Mouse (Mus musculus): ENCODE measurements at regions not wholly inside any gene's neighbourhood (a gene's known extent, or its start where the extent isn't known, plus 50 kb on each side); places are given as distances from the start of the nearest gene placed in this dataset.

GRCm38 (mm10) chr3:101749841-101750240 lies 98.9 kb downstream of the Mab21l3 start:
- Histone ChIP-seq H3K36me3 (no peaks in the 10 kb centered on the region), H3K9ac (no peak overlapping the region), H3K27ac (no peak overlapping the region), H3K27me3 (replicated peaks) (no peaks in the 10 kb centered on the region), H3K4me1 (replicated peaks) (no peaks in the 10 kb centered on the region), H3K4me2 (replicated peaks) (no peak overlapping the region), H3K4me3 (replicated peaks) (no peak overlapping the region), H3K9me3 (no peaks in the 10 kb centered on the region)
- 64% methylated on average over 3 of the region's 3 CpGs for whole genome bisulfite sequencing
- ATAC-seq: peak; percentile 51; the same call in 1 of the 2 replicates

GRCm38 (mm10) chr3:101749031-101749632 lies 99.6 kb downstream of the Mab21l3 start:
- H3K4me2 ChIP-seq (replicated peaks): no peak overlapping the region
- H3K27me3 ChIP-seq (replicated peaks): no peaks in the 10 kb centered on the region
- ATAC-seq: no peak
- no peak overlapping the region for H3K4me3 ChIP-seq (replicated peaks)
- 62% methylated on average over 3 of the region's 3 CpGs for WGBS
- H3K36me3 ChIP-seq: no peaks in the 10 kb centered on the region
- H3K9me3 ChIP-seq: no peaks in the 10 kb centered on the region
- H3K4me1 ChIP-seq (replicated peaks): no peaks in the 10 kb centered on the region
- H3K27ac ChIP-seq: no peak overlapping the region
- no peak overlapping the region for H3K9ac ChIP-seq

- Histone ChIP-seq H3K4me2 (replicated peaks) (no peak overlapping the region), H3K36me3 (no peaks in the 10 kb centered on the region), H3K27ac (no peak overlapping the region), H3K4me3 (replicated peaks) (no peak overlapping the region), H3K9me3 (no peaks in the 10 kb centered on the region), H3K27me3 (replicated peaks) (no peaks in the 10 kb centered on the region), H3K4me1 (replicated peaks) (no peaks in the 10 kb centered on the region), H3K9ac (no peak overlapping the region)
- peak; percentile 53; the same call in 1 of the 2 replicates for ATAC-seq
- WGBS: 43% methylated on average over 4 of the region's 4 CpGs
Observed at GRCm38 (mm10) chr3:101748186-101748585, 100.6 kb downstream of the Mab21l3 start.

- Histone ChIP-seq H3K9ac (no peak overlapping the region), H3K4me3 (replicated peaks) (no peak overlapping the region), H3K4me2 (replicated peaks) (no peak overlapping the region), H3K9me3 (no peaks in the 10 kb centered on the region), H3K36me3 (no peaks in the 10 kb centered on the region), H3K27me3 (replicated peaks) (no peaks in the 10 kb centered on the region), H3K4me1 (replicated peaks) (no peaks in the 10 kb centered on the region), H3K27ac (no peak overlapping the region)
- 82% methylated on average over 4 of the region's 4 CpGs for WGBS
- ATAC-seq: no peak
Observed at GRCm38 (mm10) chr3:101740906-101741305, 107.9 kb downstream of the Mab21l3 start.

- Histone ChIP-seq H3K27me3 (replicated peaks) (no peaks in the 10 kb centered on the region), H3K9me3 (no peaks in the 10 kb centered on the region), H3K27ac (no peak overlapping the region), H3K4me3 (replicated peaks) (no peak overlapping the region), H3K4me2 (replicated peaks) (no peak overlapping the region), H3K4me1 (replicated peaks) (no peaks in the 10 kb centered on the region), H3K36me3 (no peaks in the 10 kb centered on the region), H3K9ac (no peak overlapping the region)
- 74% methylated on average over 6 of the region's 6 CpGs for WGBS
- peak; percentile 59; the same call in 1 of the 2 replicates for ATAC-seq
Observed at GRCm38 (mm10) chr3:101737197-101737596, 111.6 kb downstream of the Mab21l3 start.

GRCm38 (mm10) chr3:101729044-101729443 lies 119.7 kb downstream of the Mab21l3 start:
- 80% methylated on average over 3 of the region's 3 CpGs for WGBS

GRCm38 (mm10) chr3:101722926-101723325 lies 118.4 kb upstream of the Atp1a1 start:
- WGBS: 65% methylated on average over 6 of the region's 6 CpGs
- Histone ChIP-seq H3K27ac (no peak overlapping the region), H3K27me3 (replicated peaks) (no peaks in the 10 kb centered on the region), H3K4me2 (replicated peaks) (no peak overlapping the region), H3K4me3 (replicated peaks) (no peak overlapping the region), H3K9ac (no peak overlapping the region), H3K36me3 (no peaks in the 10 kb centered on the region), H3K9me3 (no peaks in the 10 kb centered on the region), H3K4me1 (replicated peaks) (no peaks in the 10 kb centered on the region)
- ATAC-seq: no peak

More at GRCm38 (mm10) chr3:101729044-101729443, 119.7 kb downstream of the Mab21l3 start:
- Histone ChIP-seq H3K27ac (no peak overlapping the region), H3K4me3 (replicated peaks) (no peak overlapping the region), H3K4me1 (replicated peaks) (no peaks in the 10 kb centered on the region), H3K4me2 (replicated peaks) (no peak overlapping the region), H3K9me3 (no peaks in the 10 kb centered on the region), H3K27me3 (replicated peaks) (no peaks in the 10 kb centered on the region), H3K9ac (no peak overlapping the region), H3K36me3 (no peaks in the 10 kb centered on the region)
- no peak for ATAC-seq

- no peaks in the 10 kb centered on the region for H3K4me1 ChIP-seq (replicated peaks)
- no peak overlapping the region for H3K9ac ChIP-seq
- no peaks in the 10 kb centered on the region for H3K27me3 ChIP-seq (replicated peaks)
- H3K9me3 ChIP-seq: no peaks in the 10 kb centered on the region
- H3K36me3 ChIP-seq: no peaks in the 10 kb centered on the region
- no peak overlapping the region for H3K4me3 ChIP-seq (replicated peaks)
- no peak for ATAC-seq
- H3K4me2 ChIP-seq (replicated peaks): no peak overlapping the region
- H3K27ac ChIP-seq: no peak overlapping the region
- WGBS: 84% methylated on average over 4 of the region's 4 CpGs
Observed at GRCm38 (mm10) chr3:101722001-101722400, 117.5 kb upstream of the Atp1a1 start.

- no peaks in the 10 kb centered on the region for H3K27me3 ChIP-seq (replicated peaks)
Observed at GRCm38 (mm10) chr3:101715416-101715815, 110.9 kb upstream of the Atp1a1 start.

GRCm38 (mm10) chr3:101714810-101715209 lies 110.3 kb upstream of the Atp1a1 start:
- peaks cover 30% of the 10 kb centered on the region for H3K4me1 ChIP-seq (replicated peaks)
- H3K9me3 ChIP-seq: no peaks in the 10 kb centered on the region
- no peak overlapping the region for H3K9ac ChIP-seq
- WGBS: 70% methylated on average over 5 of the region's 5 CpGs
- H3K4me2 ChIP-seq (replicated peaks): no peak overlapping the region
- no peaks in the 10 kb centered on the region for H3K36me3 ChIP-seq
- no peak for ATAC-seq
- no peak overlapping the region for H3K4me3 ChIP-seq (replicated peaks)
- H3K27me3 ChIP-seq (replicated peaks): no peaks in the 10 kb centered on the region
- no peak overlapping the region for H3K27ac ChIP-seq

More at GRCm38 (mm10) chr3:101715416-101715815, 110.9 kb upstream of the Atp1a1 start:
- H3K9me3 ChIP-seq: no peaks in the 10 kb centered on the region
- no peak overlapping the region for H3K4me2 ChIP-seq (replicated peaks)
- H3K9ac ChIP-seq: no peak overlapping the region
- H3K27ac ChIP-seq: no peak overlapping the region
- H3K4me1 ChIP-seq (replicated peaks): peaks cover 29% of the 10 kb centered on the region
- no peak for ATAC-seq
- H3K4me3 ChIP-seq (replicated peaks): no peak overlapping the region
- H3K36me3 ChIP-seq: no peaks in the 10 kb centered on the region

- ATAC-seq: no peak
- Histone ChIP-seq H3K4me1 (replicated peaks) (peaks cover 39% of the 10 kb centered on the region), H3K27ac (peak overlapping the region; percentile 38; the same call in 1 of the 2 replicates), H3K27me3 (replicated peaks) (no peaks in the 10 kb centered on the region), H3K9me3 (no peaks in the 10 kb centered on the region), H3K4me3 (replicated peaks) (no peak overlapping the region), H3K9ac (no peak overlapping the region), H3K36me3 (no peaks in the 10 kb centered on the region), H3K4me2 (replicated peaks) (no peak overlapping the region)
- 50% methylated on average over 11 of the region's 11 CpGs for WGBS
Observed at GRCm38 (mm10) chr3:101713669-101714068, 109.2 kb upstream of the Atp1a1 start.

GRCm38 (mm10) chr3:101713138-101713638 lies 108.7 kb upstream of the Atp1a1 start:
- H3K4me3 ChIP-seq (replicated peaks): no peak overlapping the region
- peaks cover 41% of the 10 kb centered on the region for H3K4me1 ChIP-seq (replicated peaks)
- H3K27ac ChIP-seq: peak overlapping the region; percentile 38
- H3K27me3 ChIP-seq (replicated peaks): no peaks in the 10 kb centered on the region
- no peak for ATAC-seq
- H3K36me3 ChIP-seq: no peaks in the 10 kb centered on the region
- peak overlapping the region; percentile 22; the same call in 1 of the 2 replicates for H3K4me2 ChIP-seq (replicated peaks)
- 0 out of 2 replicates have a peak overlapping the region, but pooled peaks have one; percentile 23 for H3K9ac ChIP-seq
- H3K9me3 ChIP-seq: no peaks in the 10 kb centered on the region
- 31% methylated on average over 11 of the region's 11 CpGs for WGBS

GRCm38 (mm10) chr3:101712666-101713065 lies 108.2 kb upstream of the Atp1a1 start:
- no peak overlapping the region for H3K4me3 ChIP-seq (replicated peaks)
- peaks cover 41% of the 10 kb centered on the region for H3K4me1 ChIP-seq (replicated peaks)
- 0 out of 2 replicates have a peak overlapping the region, but pooled peaks have one; percentile 23 for H3K9ac ChIP-seq
- no peaks in the 10 kb centered on the region for H3K36me3 ChIP-seq
- ATAC-seq: no peak
- no peaks in the 10 kb centered on the region for H3K27me3 ChIP-seq (replicated peaks)
- 86% methylated on average over 14 of the region's 14 CpGs for WGBS
- H3K4me2 ChIP-seq (replicated peaks): peak overlapping the region; percentile 22; the same call in 1 of the 2 replicates
- H3K27ac ChIP-seq: peak overlapping the region; percentile 38; the same call in 1 of the 2 replicates
- no peaks in the 10 kb centered on the region for H3K9me3 ChIP-seq
